Mouse (Mus musculus): Measurements from ENCODE around the gene Dennd4a.

DNA sequence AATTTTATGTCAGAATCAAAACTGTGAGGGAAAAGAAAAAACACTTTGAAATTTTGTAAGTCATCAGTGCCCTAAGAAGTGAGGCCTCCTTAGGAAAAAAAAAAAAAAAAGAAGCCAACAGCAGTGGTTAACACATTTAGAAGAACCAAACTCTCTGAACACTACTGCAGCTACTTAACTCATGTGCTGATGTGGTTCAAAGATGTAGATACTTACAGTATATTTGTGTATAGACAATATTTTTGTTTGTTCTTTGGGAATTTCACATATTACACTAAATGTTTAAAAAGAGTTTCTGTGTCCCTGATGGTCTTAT is 17.9 kb upstream of the Dennd4a start:
- TF ChIP-seq GATA1 (IDR thresholded peaks at IDR 0.05; ENCODE audit: borderline replicate concordance, low read length) (no peak), FLI1 (IDR thresholded peaks at IDR 0.05; ENCODE audit: low read length) (no peak)

Data from megakaryocyte, embryonic 14.5 days (primary cell).